Mouse (Mus musculus): ENCODE data around the gene Gapdhs.
"Not testable (repeated sequence)": the region's sequence is repeated elsewhere in the genome, so short reads cannot be mapped to it uniquely, and the experiment has no call there.

Gene Gapdhs

DNA sequence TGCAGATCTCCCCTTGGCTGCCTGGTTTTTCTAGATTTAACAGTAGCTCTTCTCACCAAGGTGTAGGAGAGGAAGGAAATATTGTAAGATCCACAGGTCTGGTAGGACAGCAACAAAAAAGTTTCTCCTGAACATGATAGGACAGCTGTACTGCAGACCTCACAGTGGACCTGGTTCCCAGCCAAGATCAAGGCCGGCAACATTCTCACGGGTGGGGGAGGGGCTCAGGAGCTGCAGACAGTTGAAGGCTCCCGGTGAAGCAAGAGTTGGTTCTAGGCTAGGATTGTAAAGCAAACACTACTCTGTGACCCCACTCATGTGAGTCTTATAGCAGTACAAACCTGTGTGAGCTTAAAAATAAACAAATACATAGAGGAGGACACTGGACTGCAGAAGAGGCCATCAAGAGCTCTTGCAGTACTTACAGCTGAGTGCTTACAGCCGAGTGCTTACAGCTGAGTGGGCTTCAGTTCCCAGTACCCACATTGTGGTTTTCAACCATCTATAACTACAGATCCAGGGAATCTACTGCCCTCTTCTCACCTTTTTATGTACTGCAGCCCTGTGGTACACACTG lies 629 bp upstream of the Gapdhs start:
- no peak for DNase-seq

- DNase-seq, result not testable (repeated sequence)
Observed at GRCm38 (mm10) chr7:30742570-30742969, 911 bp downstream of the Gapdhs start.

- no peak for DNase-seq
Observed at GRCm38 (mm10) chr7:30736211-30736610, 7.3 kb downstream of the Gapdhs start.

GRCm38 (mm10) chr7:30730064-30730722 lies 13.3 kb downstream of the Gapdhs start:
- not testable (repeated sequence) for DNase-seq

DNA sequence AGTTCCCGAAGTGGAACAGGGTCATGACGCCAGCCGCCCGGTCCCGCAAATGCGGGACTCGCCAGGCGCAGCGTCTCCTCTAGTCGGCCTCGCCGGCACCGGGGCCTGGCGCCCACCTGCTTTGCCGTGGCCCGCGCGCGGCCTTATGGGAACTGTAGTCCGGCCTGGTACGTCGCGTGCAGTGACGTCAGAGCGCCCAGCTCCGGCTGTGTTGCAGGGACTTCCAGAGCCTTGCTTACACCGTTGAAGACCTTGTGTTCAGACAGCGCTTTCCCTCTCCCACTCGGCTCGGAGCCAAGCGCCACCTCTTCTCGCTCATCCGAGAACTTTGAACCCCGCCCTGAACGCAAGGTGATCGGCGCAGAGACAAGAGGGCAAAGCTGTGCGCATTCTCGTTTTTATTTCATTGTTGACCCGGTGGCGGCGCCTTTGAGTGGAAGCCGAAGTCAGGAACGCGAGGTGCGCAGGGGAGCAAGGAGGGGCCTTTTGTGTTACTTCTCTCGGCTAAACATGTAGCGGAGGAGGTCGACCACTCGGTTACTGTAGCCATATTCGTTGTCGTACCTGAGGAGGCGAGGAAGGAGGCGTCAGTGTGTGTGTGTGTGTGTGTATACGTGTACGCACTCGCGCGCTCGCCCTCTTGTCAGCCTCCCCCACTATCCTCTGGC lies 14.0 kb downstream of the Gapdhs start, which contains the start of gene Tmem147:
Gene Tmem147 (minus strand): TSS at position 145 of the 668 bp plus-strand sequence.
- peak; percentile 94 to 95 for DNase-seq

DNA sequence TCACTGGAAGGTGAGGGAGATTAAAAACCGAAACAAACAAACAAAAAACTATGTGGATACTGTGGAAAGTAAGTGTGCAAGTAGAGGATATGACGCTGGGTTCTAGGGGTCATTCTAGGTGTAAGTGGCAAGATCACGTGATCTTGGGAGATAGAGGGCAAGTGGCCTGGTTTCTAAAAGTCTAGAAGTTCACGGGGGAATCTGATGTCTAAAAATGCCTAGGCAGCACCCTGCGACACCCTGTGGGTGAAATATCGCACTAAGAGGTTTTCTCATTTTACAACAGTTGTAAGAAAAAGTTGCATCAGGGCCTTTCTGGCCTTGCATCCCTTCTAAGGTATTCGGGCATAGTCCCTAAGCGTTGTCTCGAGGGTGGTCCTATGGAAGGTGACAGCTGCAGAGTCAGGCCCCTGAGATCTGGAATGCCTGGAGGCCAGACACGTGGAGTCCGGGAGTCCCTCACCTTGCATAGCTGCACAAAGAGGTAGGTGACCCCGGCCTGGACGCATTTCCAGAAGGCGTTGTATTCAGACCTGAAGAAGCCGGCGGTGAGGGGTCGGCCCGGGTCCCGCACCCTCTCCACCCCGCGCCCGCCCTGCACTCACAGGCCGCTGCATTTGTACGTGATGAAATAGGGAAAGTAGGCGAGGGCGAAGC lies 14.6 kb downstream of the Gapdhs start:
- no peak for DNase-seq

- DNase-seq, result no peak
Observed at GRCm38 (mm10) chr7:30728214-30728613, 15.3 kb downstream of the Gapdhs start.

- DNase-seq, result no peak
Observed at GRCm38 (mm10) chr7:30723274-30723953, 20.1 kb downstream of the Gapdhs start.

DNA sequence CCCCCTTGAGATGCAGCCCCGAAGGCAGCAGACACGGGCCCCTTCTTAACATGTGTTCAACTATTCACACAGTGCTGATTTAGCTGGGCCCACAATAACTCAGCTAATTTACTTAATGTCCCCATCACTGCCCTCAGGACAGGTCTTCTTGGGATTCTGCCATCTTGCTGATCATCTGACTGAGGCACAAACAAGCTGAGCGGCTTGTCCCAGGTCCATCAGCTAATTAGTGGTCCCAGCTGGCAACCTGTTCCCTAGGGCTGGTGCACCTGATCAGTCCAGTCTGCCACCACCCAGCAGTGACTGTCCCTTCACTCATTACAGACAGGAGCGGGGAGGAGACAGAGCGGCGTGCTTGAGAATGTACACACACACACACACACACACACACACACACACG lies 22.2 kb downstream of the Gapdhs start:
- no peak for DNase-seq

GRCm38 (mm10) chr7:30719669-30720068 lies 23.8 kb downstream of the Gapdhs start:
- no peak for DNase-seq

DNA sequence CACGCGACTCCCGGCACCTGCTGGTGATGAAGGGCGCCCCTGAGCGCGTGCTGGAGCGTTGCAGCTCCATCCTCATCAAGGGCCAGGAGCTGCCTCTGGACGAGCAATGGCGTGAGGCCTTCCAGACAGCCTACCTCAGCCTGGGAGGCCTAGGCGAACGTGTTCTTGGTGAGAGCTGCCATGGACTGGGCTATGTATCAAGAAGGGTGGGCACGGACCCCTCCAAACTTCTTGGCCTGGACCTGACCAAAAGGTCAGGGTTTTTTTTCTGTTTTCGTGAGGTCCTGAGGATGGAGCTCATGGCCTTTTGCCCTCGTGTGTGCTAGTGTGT lies 25.8 kb downstream of the Gapdhs start:
- DNase-seq, result no peak

DNA sequence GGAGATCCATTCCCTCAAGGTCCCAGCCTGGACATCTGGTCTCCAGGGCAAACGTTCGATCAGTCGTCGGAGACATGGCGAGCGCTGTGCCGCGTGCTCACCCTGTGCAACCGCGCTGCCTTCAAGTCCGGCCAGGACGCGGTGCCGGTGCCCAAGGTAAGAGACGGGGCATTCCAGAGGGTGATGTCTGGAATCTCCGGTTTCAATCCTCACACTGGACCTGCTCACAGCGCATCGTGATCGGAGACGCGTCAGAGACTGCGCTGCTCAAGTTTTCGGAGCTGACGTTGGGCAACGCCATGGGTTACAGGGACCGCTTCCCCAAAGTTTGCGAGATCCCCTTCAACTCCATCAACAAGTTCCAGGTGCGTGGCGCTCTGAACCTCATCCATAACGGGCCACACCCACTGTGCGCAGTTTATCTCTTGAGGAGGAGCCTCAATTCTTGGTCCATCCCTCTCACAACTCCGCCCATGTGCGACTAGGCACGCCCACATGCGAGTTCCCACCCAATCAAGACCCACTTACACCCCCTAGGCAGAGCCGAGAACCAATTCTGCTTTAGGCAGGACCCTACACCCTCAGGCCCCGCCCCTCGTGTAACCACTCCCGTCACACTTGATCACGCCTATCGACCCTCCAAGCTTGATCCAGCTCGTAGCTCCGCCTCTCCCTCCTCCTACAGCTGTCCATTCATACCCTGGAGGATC lies 26.3 kb downstream of the Gapdhs start:
- DNase-seq, result peak; percentile 53 to 73

GRCm38 (mm10) chr7:30711942-30712341 lies 31.5 kb downstream of the Gapdhs start, which contains the start of gene Atp4a:
TSS of gene Atp4a (plus strand) at chr7:30712209.
- no peak for DNase-seq

DNA sequence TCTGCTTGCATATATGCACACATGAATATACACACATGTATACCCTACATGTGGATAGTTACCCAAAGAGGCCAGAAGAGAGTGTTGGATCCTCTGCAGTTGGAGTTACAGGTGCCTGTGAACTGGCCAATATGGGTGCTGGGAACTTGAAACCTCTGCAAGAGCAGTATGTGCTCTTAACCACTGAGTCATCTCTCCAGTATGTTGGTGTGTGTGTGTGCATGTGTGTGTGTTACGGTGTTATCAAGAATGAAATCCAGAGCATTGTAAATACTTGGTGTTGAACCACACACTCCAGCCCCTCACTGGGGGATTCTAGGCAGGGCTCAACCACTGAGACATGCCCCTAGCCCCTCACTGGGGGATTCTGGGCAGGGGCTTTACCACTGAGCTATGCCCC lies 36.0 kb downstream of the Gapdhs start:
- DNase-seq, result no peak

DNA sequence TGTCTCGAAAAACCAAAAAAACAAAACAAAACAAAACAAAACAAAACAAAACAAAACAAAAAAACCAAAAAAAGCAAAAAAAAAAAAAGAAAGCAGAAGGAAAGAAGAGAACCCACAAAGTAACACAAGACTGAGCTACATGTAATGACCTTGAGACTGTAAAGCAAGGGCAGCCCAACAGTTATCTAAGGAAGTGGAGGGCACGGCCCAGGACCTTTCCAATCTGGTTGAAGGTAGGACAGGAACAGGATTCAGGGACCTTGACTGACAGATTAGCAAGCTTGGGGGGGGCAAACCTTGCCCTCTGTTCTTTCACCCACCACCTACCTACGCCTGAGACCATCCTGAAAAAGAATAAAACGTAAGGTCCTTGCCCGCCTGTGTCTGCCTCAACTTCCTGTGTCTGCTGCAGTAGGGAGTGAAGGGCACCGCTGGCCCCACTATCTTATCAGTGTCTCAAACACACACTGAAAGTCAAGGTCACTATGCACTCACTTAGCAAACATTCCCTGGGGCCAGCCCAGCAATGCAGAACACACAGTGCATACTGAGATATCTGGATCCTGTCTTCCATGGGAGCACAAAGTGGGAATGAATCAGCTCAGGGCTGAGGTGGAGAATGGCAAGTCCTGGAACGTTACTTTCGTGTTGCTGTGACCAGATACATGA lies 37.1 kb downstream of the Gapdhs start:
- DNase-seq, result no peak

- no peak for DNase-seq
Observed at GRCm38 (mm10) chr7:30698589-30698988, 44.9 kb downstream of the Gapdhs start, which contains the start of gene 2200002J24Rik. TSS of gene 2200002J24Rik (plus strand) at chr7:30698926.

DNA sequence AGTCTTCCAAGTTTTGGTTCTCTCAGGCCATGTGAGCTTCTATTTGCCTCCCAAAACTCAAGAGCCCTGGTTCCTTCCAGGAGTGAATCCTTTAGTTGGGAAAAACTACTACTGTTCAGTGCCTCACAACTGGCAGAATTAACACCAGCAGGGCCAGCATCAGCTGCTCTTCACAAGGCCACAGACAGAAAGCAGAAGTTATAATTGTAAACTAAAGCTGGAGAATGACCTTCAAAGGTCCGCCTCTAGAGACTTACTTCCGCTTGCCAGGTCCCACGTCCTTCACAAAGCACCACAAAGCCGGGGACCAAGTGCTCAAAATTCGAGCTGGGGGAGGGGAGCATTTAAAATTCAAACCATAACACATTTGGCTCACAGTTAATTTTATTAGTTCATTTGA lies 45.4 kb downstream of the Gapdhs start:
- DNase-seq, result no peak

DNA sequence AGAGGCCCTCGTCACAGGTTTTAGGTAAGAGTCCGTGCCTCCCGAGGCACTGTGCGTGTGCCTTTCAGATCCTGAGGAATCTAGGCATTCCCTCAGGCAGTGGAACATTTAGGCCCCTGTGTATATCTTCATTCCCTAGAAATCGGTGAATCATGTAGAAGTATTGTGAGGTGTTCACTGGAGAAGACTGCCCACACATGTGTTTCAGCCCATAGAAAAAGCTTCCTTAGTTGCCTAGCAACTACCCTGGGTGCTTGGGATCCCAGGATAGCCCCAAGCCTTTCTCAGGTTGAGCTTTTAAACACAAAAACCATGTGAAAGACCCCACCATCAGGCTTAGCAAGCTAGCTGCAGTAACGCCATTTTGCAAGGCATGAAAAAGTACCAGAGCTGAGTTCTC lies 55.2 kb downstream of the Gapdhs start:
- DNase-seq, result no peak

DNA sequence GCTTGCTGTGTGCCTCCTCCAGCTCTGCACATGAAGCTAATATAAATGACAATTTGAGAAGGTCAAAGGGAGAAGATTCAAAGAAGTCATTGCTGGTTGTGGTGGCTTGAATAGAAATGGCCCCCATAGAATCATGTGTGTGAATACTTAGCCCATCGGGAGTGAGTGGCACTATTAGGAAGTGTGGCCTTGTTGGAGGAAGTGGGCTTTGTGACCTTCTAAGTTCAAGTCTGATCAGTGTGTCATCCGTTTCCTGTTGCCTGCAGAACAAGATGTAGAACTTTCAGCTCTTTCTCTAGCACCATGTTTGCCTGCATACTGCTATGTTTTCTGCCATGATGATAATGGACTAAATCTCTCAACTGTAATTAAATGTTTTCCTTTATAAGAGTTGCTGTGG lies 60.1 kb downstream of the Gapdhs start:
- DNase-seq, result no peak

DNA sequence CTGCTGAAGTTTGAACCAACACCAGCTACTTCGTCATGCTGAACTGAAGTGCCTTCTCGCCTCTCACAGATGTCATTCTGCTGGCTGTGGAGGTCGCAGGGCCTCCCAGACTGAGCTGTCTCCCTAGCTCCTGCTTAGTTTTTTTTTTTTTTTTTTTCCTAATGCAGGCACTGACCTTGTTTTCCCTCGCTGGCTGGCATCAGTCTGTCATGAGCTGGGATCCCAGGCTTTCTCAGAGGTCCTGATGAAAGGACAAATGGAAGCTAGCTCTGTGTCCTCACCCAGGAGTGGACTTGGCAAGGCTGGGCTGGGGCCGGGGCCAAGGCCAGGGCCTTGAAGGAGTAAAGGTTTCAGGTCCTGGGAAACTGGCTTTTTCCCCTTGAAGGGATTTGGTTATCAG lies 61.6 kb downstream of the Gapdhs start:
- no peak for DNase-seq

Data from thymus, postnatal 36 days (tissue).